Mouse (Mus musculus) liver, embryonic 13.5 days (tissue): ENCODE measurements around the gene Tacc2. TPM values are rescaled to one million over a fixed set of nuclear protein-coding genes. Genes with fewer than 3 reads are reported as not detected.

ENCODE experiments used
- ATAC-seq: fragments of 200-750 bp; cut with Nextera tagmentation; 2 replicates; pipeline ENCODE4 v1.8.0; 2017; ENCODE audit warnings: low read depth, mild to moderate bottlenecking, moderate number of reproducible peaks, moderate library complexity
- DNase-seq: peaks from one replicate; pipeline ENCODE4 v3.0.0; 2022
- H3K27ac ChIP-seq: fragments of 300-500 bp; sonication (generic); 2 replicates; pipeline ENCODE4 v1.5.1; 2015; ENCODE audit warnings: moderate library complexity, mild to moderate bottlenecking, inconsistent platforms
- H3K27me3 ChIP-seq: fragments of 300-500 bp; sonication (generic); 2 replicates; pipeline ENCODE4 v1.6.1; 2015; ENCODE audit warnings: mild to moderate bottlenecking, inconsistent platforms
- H3K36me3 ChIP-seq: fragments of 300-500 bp; sonication (generic); 2 replicates; pipeline ENCODE4 v1.6.1; 2015; ENCODE audit warnings: mild to moderate bottlenecking, inconsistent platforms
- H3K4me1 ChIP-seq: fragments of 300-500 bp; sonication (generic); replicated peaks from 2 replicates; pipeline ENCODE4 v1.6.1; 2015; ENCODE audit warnings: inconsistent platforms
- H3K4me2 ChIP-seq: fragments of 300-500 bp; sonication (generic); 2 replicates; pipeline ENCODE4 v1.6.1; 2015; ENCODE audit warnings: inconsistent platforms, mild to moderate bottlenecking, moderate library complexity
- H3K4me3 ChIP-seq: fragments of 300-500 bp; sonication (generic); replicated peaks from 2 replicates; pipeline ENCODE4 v1.5.1; 2015; ENCODE audit warnings: mild to moderate bottlenecking, inconsistent platforms
- H3K9ac ChIP-seq: fragments of 300-500 bp; sonication (generic); 2 replicates; pipeline ENCODE4 v1.6.1; 2015; ENCODE audit warnings: mild to moderate bottlenecking, inconsistent platforms
- H3K9me3 ChIP-seq: fragments of 300-500 bp; sonication (generic); replicated peaks from 2 replicates; pipeline ENCODE4 v1.6.1; 2016; ENCODE audit warnings: inconsistent platforms
- WGBS: fragments of 180-500 bp; shearing (Covaris S2); methylation state at CpG from one replicate; pipeline ENCODE4 v1.1.7; 2015; ENCODE audit not compliant: insufficient replicate concordance; 5-methylcytosine and 5-hydroxymethylcytosine counted together
- polyA plus RNA-seq: library from polyadenylated mRNA; unstranded; fragments of >200 nt; fragmentation: Nextera tagmentation; extraction: Ambion mirVana; gene quantifications from 2 replicates; pipeline ENCODE4 v1.2.1, GENCODE M21; 2015

Tacc2 gene
- polyA plus RNA-seq, 1 experiment from 2014 or later: 2.3 TPM

DNA sequence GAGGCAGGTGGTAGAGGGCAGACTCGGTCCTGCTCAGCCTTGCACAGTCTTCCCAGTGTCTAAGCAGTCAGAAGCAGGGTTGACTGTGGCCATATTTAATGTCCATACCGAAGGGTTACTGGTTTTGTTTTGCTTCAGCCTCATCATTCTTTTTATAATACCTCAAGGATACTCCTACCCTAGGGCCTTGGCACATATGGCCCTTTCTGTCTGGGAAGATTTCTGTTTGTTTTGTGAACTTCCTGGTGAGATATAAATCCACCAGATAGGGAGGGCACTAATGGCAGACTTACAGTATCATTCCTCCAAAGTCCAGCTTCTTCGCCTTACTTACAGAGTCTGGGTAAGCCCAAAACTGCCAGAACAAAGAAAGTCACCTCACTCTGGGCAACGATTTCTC lies 150.3 kb downstream of the Tacc2 start:
- WGBS: 64% methylated on average over 4 of the region's 4 CpGs
- Histone ChIP-seq H3K27me3 (no peaks in the 10 kb centered on the region), H3K4me2 (no peak overlapping the region), H3K9ac (no peak overlapping the region), H3K36me3 (0 out of 2 replicates have a peak, but pooled peaks cover 7% of the 10 kb centered on the region), H3K4me1 (peaks cover 13% of the 10 kb centered on the region), H3K4me3 (no peak overlapping the region), H3K9me3 (no peaks in the 10 kb centered on the region), H3K27ac (no peak overlapping the region)
- DNase-seq (no peak), ATAC-seq (no peak)

DNA sequence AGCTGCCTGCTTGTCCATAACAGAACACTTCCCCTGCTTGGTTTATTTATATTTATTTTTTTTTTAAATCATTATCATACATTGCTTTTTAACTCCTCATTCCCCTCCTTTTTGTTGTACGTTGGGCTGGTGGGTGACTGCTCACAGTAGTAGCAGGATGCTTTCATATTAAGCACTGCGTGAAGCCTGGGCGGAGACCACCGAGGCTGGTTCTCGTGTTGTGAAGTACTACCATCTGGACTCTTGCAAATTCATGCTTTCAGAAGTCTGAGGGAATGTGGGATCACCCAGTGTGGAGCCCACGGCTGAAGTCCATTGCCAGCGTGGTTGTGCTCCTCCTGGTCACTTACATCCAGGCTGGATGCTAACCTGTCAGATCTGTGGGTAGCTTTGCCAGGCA lies 154.6 kb downstream of the Tacc2 start:
- WGBS: 69% methylated on average over 7 of the region's 7 CpGs
- H3K4me2 ChIP-seq: no peak overlapping the region
- no peak overlapping the region for H3K9ac ChIP-seq

DNA sequence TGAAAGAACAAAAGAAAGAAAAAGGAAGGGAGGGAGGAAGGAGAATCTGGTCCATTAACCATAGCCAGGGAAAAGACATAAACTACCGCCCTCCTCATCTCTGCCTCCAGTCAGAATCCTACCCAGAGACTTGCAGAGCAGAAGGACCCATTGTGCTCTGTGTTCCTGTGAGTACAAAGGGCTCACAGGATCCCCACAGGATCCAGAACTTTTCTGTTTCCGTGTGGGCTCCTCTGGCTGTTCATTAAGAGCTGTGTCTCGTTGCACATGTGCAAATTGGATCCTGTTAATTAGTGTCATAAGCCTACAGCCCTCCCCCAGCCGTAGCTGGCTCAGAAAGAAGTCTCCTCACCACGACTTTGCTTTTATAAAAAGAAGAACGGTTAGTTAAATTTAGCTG lies 155.7 kb downstream of the Tacc2 start:
- DNase-seq (no peak), ATAC-seq (no peak)
- H3K27ac ChIP-seq: no peak overlapping the region
- H3K4me2 ChIP-seq: no peak overlapping the region
- H3K9me3 ChIP-seq: no peaks in the 10 kb centered on the region
- WGBS: 65% methylated on average over 6 of the region's 6 CpGs
- H3K27me3 ChIP-seq: no peaks in the 10 kb centered on the region
- no peak overlapping the region for H3K4me3 ChIP-seq
- H3K4me1 ChIP-seq: no peaks in the 10 kb centered on the region
- H3K9ac ChIP-seq: no peak overlapping the region
- H3K36me3 ChIP-seq: peaks cover 14% of the 10 kb centered on the region

More for the DNA sequence above, 154.6 kb downstream of the Tacc2 start:
- no peak for ATAC-seq
- Histone ChIP-seq H3K27me3 (no peaks in the 10 kb centered on the region), H3K27ac (no peak overlapping the region), H3K4me1 (peaks cover 7% of the 10 kb centered on the region), H3K9me3 (no peaks in the 10 kb centered on the region), H3K36me3 (peaks cover 14% of the 10 kb centered on the region), H3K4me3 (no peak overlapping the region)
- DNase-seq: no peak

DNA sequence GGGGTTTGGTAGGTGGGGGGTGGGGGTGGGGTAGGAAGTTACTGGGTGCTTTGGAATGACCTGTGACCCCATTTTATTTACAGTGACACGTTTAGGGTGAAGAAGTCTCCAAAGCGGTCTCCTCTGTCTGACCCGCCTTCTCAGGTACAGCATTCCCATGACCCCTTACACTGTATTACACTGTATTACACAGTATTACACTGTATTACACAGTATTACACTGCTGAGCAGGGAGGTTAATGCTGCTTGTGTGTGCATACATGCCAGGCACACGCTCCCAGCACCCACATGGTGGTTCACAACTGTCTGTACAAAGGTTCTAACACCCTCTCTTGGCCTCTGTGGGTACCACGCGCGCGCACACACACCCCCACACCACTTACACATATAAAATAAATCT lies 156.2 kb downstream of the Tacc2 start:
- 76% methylated on average over 8 of the region's 8 CpGs for WGBS
- Histone ChIP-seq H3K4me2 (no peak overlapping the region), H3K9ac (no peak overlapping the region), H3K27me3 (no peaks in the 10 kb centered on the region), H3K36me3 (peaks cover 14% of the 10 kb centered on the region), H3K27ac (no peak overlapping the region), H3K9me3 (no peaks in the 10 kb centered on the region), H3K4me3 (no peak overlapping the region), H3K4me1 (no peaks in the 10 kb centered on the region)
- ATAC-seq: no peak
- no peak for DNase-seq

DNA sequence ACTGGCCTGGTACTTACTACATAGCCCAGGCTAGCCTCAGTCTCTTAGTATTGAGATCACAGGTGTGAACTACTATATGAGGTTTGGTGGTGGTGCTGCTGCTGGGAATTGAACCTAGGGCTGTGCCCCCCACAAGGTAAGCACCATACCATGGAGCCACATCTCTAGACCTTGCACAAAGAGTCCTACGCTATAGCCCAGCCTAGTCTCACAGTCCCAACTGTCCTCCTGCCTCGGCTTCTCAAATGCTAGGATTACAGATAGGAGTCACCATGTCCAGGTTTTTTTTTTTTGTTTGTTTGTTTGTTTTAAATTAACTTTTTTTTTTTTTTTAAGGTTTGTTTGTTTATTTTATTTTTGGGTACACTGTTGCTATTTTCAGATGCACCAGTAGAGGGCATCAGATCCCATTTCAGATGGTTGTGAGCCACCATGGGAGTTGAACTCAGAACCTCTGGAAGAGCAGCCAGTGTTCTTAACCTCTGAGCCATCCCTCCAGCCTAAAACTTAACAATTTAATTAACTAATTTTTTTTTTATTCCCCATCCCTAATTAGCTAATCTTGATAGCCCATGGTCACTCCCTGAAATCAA lies 157.1 kb downstream of the Tacc2 start:
- H3K4me3 ChIP-seq: no peak overlapping the region
- ATAC-seq: no peak
- H3K9ac ChIP-seq: no peak overlapping the region
- H3K9me3 ChIP-seq: no peaks in the 10 kb centered on the region
- H3K4me2 ChIP-seq: no peak overlapping the region
- no peak for DNase-seq
- no peak overlapping the region for H3K27ac ChIP-seq
- 72% methylated on average over 2 of the region's 2 CpGs for WGBS
- H3K4me1 ChIP-seq: no peaks in the 10 kb centered on the region
- no peaks in the 10 kb centered on the region for H3K27me3 ChIP-seq
- H3K36me3 ChIP-seq: peaks cover 10% of the 10 kb centered on the region

DNA sequence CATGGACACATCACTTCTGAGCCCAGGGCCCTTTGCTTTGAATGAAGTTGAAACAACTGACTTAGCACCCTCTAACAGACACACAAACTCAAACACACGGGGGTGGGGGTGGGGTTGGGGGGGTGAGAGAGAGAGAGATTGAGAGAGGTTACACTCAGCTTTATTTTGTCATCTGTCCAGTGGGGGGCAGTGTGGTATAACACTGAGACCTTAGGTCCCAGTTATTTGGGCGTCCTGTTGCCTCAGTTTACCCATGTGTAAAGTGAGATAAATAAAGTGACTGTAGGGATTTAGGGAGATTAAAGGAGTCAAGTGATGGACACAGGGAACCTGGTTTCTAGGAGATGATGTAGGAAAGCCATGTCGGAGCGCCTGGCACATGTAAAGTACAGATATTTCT lies 163.9 kb downstream of the Tacc2 start:
- DNase-seq (no peak), ATAC-seq (no peak)
- H3K9me3 ChIP-seq: no peaks in the 10 kb centered on the region
- H3K36me3 ChIP-seq: peaks cover 6% of the 10 kb centered on the region; the same call in 1 of the 2 replicates
- H3K4me2 ChIP-seq: no peak overlapping the region
- H3K27me3 ChIP-seq: no peaks in the 10 kb centered on the region
- no peaks in the 10 kb centered on the region for H3K4me1 ChIP-seq
- no peak overlapping the region for H3K4me3 ChIP-seq
- no peak overlapping the region for H3K9ac ChIP-seq
- WGBS: 61% methylated on average over 4 of the region's 4 CpGs
- no peak overlapping the region for H3K27ac ChIP-seq

DNA sequence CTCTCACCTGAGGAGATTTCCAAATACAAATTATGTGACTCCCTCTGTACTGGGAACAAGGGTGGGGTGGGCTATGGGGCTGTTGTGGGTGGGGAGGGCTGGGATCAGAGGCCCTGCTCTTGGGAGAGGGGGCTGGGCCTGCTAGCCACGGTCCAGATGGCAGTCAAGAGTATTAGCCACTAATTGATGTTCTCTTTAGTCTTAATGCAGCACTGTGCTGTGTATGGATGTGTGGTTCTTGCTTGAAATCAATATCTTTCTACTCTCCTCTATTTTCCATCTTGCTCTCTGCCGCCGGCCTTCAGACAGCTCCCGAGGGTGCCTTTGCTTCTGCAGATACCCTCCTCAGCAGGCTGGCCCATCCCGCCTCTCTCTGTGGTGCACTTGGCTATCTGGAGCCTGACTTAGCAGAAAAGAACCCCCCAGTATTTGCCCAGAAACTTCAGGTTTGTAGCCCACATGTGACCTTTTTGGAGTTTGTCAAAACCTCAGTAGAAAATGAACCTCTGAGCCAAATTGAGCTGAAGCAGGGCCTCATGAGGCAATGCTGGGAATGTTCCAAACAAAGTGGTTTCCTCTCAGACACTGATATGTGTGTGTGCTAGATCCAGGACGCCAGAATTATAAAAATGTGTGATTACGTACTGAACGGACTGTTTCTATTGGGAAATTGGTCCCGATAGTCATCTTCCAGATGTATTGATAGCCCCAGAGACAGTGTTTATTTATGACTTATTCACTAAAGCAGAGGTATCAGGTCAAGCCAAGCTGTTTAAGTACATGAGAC lies 166.2 kb downstream of the Tacc2 start:
- H3K9ac ChIP-seq: no peak overlapping the region
- no peaks in the 10 kb centered on the region for H3K9me3 ChIP-seq
- 71% methylated on average over 9 of the region's 9 CpGs for WGBS
- no peak overlapping the region for H3K4me2 ChIP-seq
- 0 out of 2 replicates have a peak, but pooled peaks cover 6% of the 10 kb centered on the region for H3K36me3 ChIP-seq
- no peak overlapping the region for H3K4me3 ChIP-seq
- ATAC-seq (no peak), DNase-seq (no peak)
- no peak overlapping the region for H3K27ac ChIP-seq
- H3K4me1 ChIP-seq: no peaks in the 10 kb centered on the region
- no peaks in the 10 kb centered on the region for H3K27me3 ChIP-seq

DNA sequence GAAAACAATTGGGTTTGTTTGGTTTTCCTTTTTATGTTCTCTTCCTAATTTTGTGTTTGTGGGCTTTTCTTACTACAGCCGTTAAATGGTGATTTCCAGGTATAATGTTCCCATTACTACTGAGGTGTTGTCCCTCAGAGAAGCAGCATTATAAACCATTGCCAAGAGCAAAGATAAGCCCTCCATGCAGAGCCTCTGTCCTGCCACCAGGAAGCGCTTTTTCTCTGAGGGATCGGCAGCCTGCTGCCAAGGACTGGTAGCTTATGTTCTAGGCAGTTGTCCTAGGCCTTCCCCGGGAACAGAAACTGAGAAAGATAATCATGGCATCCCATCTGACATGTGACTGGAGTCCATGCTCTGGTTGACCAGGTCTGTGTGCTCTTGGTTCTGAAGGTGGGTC lies 171.9 kb downstream of the Tacc2 start:
- Histone ChIP-seq H3K4me1 (no peaks in the 10 kb centered on the region), H3K4me3 (no peak overlapping the region), H3K36me3 (no peaks in the 10 kb centered on the region; the same call in 1 of the 2 replicates), H3K9ac (no peak overlapping the region), H3K27ac (no peak overlapping the region), H3K27me3 (no peaks in the 10 kb centered on the region), H3K4me2 (no peak overlapping the region), H3K9me3 (no peaks in the 10 kb centered on the region)
- DNase-seq (no peak), ATAC-seq (no peak)
- 76% methylated on average over 4 of the region's 4 CpGs for WGBS

DNA sequence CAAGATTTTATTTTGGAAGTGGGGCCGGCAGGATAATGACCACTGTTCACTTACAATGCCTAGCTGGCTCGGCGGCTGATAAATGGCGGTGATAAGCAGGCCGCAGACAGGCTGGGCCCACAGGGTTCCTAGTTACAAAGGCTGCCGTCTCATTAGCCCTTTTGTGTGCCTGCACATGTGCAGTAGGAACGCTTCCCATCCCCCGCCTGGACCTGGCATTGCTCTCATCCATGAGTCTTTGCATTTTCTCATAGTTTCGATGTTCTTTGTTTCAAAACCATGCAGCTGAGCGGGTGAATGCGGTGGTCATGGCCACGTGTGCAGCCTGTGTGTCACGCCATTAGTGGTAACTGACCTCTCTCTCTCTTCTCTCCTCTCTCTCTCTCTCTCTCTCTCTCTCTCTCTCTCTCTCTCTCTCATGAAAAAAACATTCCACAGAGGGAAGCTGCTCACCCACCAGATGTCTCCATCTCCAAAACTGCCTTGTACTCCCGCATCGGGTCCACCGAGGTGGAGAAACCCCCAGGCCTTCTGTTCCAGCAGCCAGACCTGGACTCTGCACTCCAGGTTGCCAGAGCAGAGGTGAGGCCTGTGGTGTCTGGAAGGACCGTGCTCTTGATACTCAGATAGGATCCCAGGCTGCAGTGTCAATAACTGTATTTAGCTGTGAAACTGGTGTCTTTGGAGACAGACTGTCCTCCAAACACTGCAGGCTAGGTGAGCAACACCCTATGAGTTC lies 173.7 kb downstream of the Tacc2 start:
- H3K4me1 ChIP-seq: no peaks in the 10 kb centered on the region
- 65% methylated on average over 17 of the region's 17 CpGs for WGBS

DNA sequence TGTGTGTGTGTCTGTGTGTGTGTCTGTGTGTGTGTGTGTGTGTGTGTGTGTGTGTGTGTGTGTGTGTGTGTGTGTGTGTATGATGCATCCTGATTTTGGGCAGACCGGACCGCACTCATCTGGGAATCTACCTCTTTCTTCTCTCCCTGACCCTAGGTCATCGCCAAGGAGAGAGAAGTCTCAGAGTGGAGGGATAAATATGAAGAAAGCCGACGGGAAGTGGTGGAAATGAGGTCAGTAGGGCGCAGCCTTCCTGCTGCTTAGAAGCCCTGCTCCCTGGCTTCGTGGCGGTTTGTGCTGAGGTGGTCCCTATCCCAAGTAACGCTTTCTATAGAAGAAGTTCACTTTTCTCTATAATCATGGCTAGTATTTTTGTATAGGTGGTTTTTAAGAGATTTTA lies 174.4 kb downstream of the Tacc2 start:
- no peak for DNase-seq
- Histone ChIP-seq H3K4me2 (no peak overlapping the region), H3K36me3 (no peaks in the 10 kb centered on the region; the same call in 1 of the 2 replicates), H3K27me3 (no peaks in the 10 kb centered on the region), H3K27ac (no peak overlapping the region), H3K9ac (no peak overlapping the region), H3K9me3 (no peaks in the 10 kb centered on the region), H3K4me1 (no peaks in the 10 kb centered on the region), H3K4me3 (no peak overlapping the region)
- no peak for ATAC-seq
- WGBS: 69% methylated on average over 8 of the region's 9 CpGs

More for the DNA sequence above, 173.7 kb downstream of the Tacc2 start:
- H3K9me3 ChIP-seq: no peaks in the 10 kb centered on the region
- no peaks in the 10 kb centered on the region for H3K27me3 ChIP-seq
- no peak overlapping the region for H3K4me2 ChIP-seq
- H3K27ac ChIP-seq: no peak overlapping the region
- no peak overlapping the region for H3K9ac ChIP-seq
- H3K36me3 ChIP-seq: no peaks in the 10 kb centered on the region; the same call in 1 of the 2 replicates
- H3K4me3 ChIP-seq: no peak overlapping the region
- no peak for ATAC-seq
- DNase-seq: no peak

DNA sequence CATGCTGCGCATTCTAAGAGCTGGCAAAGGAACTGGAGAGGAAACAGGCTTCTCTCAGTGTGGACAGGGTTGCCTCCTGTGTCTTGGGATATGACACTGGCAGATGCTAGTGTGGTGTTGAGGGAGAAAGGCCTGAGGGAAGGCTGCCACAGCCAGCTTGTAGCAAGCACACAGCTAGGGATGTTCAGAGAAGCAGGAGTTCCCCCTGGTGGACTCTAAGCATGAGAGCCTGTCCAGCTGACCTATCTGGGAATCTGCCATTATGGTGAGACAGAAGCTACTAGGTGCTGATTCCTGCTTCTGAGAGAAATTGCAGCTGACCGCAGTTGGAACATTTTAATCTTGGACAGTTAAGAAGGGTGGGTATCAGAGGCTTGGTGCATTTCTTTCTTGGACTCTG lies 177.6 kb downstream of the Tacc2 start:
- no peaks in the 10 kb centered on the region for H3K36me3 ChIP-seq
- no peaks in the 10 kb centered on the region for H3K9me3 ChIP-seq
- H3K27me3 ChIP-seq: no peaks in the 10 kb centered on the region
- H3K27ac ChIP-seq: no peak overlapping the region
- no peak overlapping the region for H3K4me2 ChIP-seq
- no peak for ATAC-seq
- DNase-seq: no peak
- 80% methylated on average over 2 of the region's 2 CpGs for WGBS
- H3K4me1 ChIP-seq: no peaks in the 10 kb centered on the region
- H3K4me3 ChIP-seq: no peak overlapping the region
- no peak overlapping the region for H3K9ac ChIP-seq
